ENCODE assay signal across 9 mouse cellular contexts in the genomic region with DNA sequence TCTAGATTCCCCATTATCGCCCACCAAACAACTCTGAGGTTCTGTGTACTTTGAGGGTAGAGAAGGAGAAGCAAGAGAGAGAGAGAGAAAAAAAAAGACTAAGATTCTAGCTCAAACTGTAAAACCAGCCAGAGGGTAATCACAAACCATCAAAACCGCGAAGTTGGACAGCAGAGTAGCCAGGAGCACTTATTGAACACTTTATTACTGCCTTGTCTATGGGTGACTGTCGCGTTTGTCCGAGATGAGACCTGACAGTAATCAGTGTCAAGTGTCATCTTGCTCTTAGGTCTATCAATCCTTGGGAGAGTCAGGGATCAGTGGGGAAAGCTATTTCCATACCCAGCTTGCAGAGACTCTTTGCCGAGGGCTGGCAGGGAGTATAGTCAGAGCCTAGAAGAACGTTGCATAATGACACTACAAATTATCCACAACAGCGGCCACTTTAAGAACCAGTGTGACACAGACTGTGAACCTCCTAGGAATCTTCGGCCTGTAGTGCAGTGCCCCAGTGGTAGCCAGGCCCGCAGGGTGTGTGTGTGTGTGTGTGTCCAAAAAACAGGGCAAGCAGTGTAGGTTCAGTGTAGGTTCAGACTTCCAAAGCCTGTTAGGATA. TPM values are rescaled to one million over a fixed set of nuclear protein-coding genes. Genes with fewer than 3 reads are reported as not detected.
DNase-seq lines count a peak whose midpoint lies in the region; ATAC-seq lines count a peak whose summit lies in the region.
"Had no signal": no experiment of that assay in that cellular context is flagged by ENCODE, and none has a peak within 500 bp of the region (broad histone marks: within the 10 kb centered on the region; RNA-seq: fewer than 3 reads in every experiment).

No protein-coding gene starts in this region.

- peak; percentile 95 for DNase-seq in heart, adult 11 months
- DNase-seq in heart, adult 8-10 months (ENCODE audit: low spot score), result no peak
- no peak for DNase-seq in urinary bladder, adult 2 months (ENCODE audit: low spot score)
- DNase-seq in layer of hippocampus, adult 9-11 months, result no peak
- DNase-seq in cerebellum, postnatal 14 days, result no peak
- DNase-seq: cerebellum, adult 11 months had no signal

- peak overlapping the region; percentile 92 for H3K4me2 ChIP-seq in hindbrain, embryonic 12.5 days (replicated peaks)
- H3K4me2 ChIP-seq in midbrain, embryonic 13.5 days (replicated peaks), result peak overlapping the region; percentile 91; the same call in 1 of the 2 replicates

- H3K4me1 ChIP-seq in brown adipose tissue, adult 24 weeks (ENCODE audit: control insufficient read depth, insufficient read depth, insufficient read length, low read length), result peaks cover 22% of the 10 kb centered on the region
- peaks cover 27% of the 10 kb centered on the region for H3K4me1 ChIP-seq in hindbrain, embryonic 12.5 days
- H3K4me1 ChIP-seq in midbrain, embryonic 13.5 days (replicated peaks), result peaks cover 30% of the 10 kb centered on the region

- ATAC-seq in hindbrain, embryonic 12.5 days (ENCODE audit: low FRiP score), result no peak
- no peak for ATAC-seq in midbrain, embryonic 13.5 days

- H3K36me3 ChIP-seq in hindbrain, embryonic 12.5 days, result no peaks in the 10 kb centered on the region
- no peaks in the 10 kb centered on the region for H3K36me3 ChIP-seq in midbrain, embryonic 13.5 days

- H3K9me3 ChIP-seq in hindbrain, embryonic 12.5 days (replicated peaks), result no peaks in the 10 kb centered on the region
- no peaks in the 10 kb centered on the region for H3K9me3 ChIP-seq in midbrain, embryonic 13.5 days

- H3K4me3 ChIP-seq in brown adipose tissue, adult 24 weeks (ENCODE audit: insufficient read depth, low read depth, low read length), result peak overlapping the region; percentile 84
- H3K4me3 ChIP-seq in hindbrain, embryonic 12.5 days, result peak overlapping the region; percentile 51
- H3K4me3 ChIP-seq in midbrain, embryonic 13.5 days (replicated peaks), result peak overlapping the region; percentile 53

- WGBS in hindbrain, embryonic 12.5 days, result 18% methylated on average over 11 of the region's 11 CpGs
- 19% methylated on average over 11 of the region's 11 CpGs for WGBS in midbrain, embryonic 13.5 days

- H3K9ac ChIP-seq in hindbrain, embryonic 12.5 days, result no peak overlapping the region
- no peak overlapping the region for H3K9ac ChIP-seq in midbrain, embryonic 13.5 days (replicated peaks)

- H3K27ac ChIP-seq in brown adipose tissue, adult 24 weeks (replicated peaks; ENCODE audit: low read depth, low read length), result peak overlapping the region; percentile 83
- H3K27ac ChIP-seq in hindbrain, embryonic 12.5 days, result no peak overlapping the region
- H3K27ac ChIP-seq in midbrain, embryonic 13.5 days, result no peak overlapping the region

- H3K27me3 ChIP-seq in hindbrain, embryonic 12.5 days, result peaks cover 76% of the 10 kb centered on the region
- peaks cover 72% of the 10 kb centered on the region for H3K27me3 ChIP-seq in midbrain, embryonic 13.5 days

RNA-seq across cellular contexts. Expression of gene Epas1, which starts 2.2 kb away (rescaled TPM):
- 100 to 1,000 TPM; 241 to 287 (median 262) TPM for total RNA-seq in heart, adult 8-10 months (2022)
- polyA plus RNA-seq in brown adipose tissue, adult 24 weeks (2012; ENCODE audit: insufficient read depth, insufficient read length, missing spikeins), result 196 and 238 TPM in 2 replicates
- 4.0 and 4.4 TPM in 2 replicates for polyA plus RNA-seq in hindbrain, embryonic 12.5 days (2016; fragmentation: Nextera tagmentation; extraction: Ambion mirVana)
- 4.0 and 4.3 TPM in 2 replicates for polyA plus RNA-seq in midbrain, embryonic 13.5 days (2015; fragmentation: Nextera tagmentation; extraction: Ambion mirVana)
- 21.4 and 43.2 TPM in 2 replicates for polyA plus RNA-seq in urinary bladder, adult 2 months (2012; rRNA removed)
